Mouse (Mus musculus): ENCODE data around the gene Gpank1. TPM values are rescaled to one million over a fixed set of nuclear protein-coding genes. Genes with fewer than 3 reads are reported as not detected.
A peak's percentile ranks its signal among the peaks of the same experiment; 100 is the strongest.
"Not testable (repeated sequence)": the region's sequence is repeated elsewhere in the genome, so short reads cannot be mapped to it uniquely, and the experiment has no call there.

The Gpank1 gene
- total RNA-seq, 2 experiments from 2014 or later = 14.8 to 15.8 TPM

DNA sequence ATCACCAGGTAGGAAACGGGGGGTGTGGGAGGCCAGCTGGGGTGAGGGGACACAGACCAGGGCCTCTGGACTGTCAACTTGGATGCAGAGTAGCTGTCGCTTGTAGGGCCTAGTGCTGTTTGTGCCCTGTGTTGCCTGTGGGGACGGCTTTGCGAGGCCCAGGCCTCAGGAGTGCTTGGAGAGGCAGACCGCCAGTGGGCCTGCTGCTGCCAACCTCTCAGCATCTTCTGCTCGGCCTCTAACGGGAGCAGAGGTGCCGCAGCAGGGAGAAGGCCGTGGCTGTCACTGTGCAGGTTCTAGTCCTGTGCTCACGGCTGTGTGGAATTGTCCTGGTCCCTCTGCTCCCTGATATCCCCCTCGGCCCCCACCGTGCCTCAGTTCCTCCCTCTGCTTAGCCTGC lies 24.7 kb upstream of the Gpank1 start:
- ATAC-seq (replicated peaks; ENCODE audit: low FRiP score, poor library complexity, severe bottlenecking) = no peak

DNA sequence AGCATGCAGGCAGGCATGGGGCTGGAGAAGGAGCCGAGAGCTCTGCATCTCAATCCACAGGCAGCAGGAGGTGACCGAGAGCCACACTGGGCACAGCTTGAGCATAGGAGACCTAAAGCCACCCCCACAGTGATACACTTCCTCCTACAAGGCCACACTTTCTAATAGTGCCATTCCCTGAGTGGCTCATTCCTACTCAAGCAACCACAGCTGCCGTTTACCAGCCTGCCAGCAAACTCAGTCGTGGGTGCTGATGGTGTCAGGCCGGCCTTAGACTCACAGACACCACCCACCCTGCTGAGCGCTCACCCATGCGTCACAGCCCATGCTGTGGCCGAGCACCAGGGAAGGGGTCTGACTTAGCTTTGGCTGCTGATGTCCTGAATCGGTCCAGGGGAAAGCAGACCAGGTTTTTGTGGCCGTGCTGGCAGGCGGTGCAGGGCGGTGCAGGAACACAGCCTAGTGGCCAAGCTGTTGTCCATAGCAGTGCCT lies 24.0 kb upstream of the Gpank1 start:
- ATAC-seq (replicated peaks; ENCODE audit: low FRiP score, poor library complexity, severe bottlenecking) = no peak

DNA sequence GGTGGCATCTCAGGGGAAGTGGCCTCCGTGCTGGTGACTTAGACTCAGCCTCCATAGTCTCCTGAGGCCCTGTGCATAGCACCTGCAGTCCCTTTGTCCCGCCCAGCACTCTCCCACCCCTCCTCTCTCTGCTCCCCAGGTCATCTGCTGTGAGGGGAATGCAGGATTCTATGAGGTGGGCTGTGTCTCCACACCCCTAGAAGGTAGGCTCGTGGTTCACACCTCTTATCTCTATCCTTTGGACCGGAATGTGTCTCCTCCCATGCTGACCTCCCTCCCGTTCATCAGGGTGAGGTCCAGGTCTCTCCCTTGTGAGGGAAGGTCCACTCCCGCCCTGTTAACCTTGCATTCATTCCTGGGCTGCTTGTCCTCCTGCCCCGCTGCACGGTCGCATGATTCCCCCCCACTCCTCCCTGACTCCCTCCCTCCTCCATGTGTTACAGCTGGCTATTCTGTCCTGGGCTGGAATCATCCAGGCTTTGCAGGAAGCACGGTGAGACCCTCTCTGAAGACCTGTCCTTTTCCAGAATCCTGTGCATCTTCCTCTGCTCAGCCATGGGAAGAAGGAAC lies 21.0 kb upstream of the Gpank1 start:
- ATAC-seq (replicated peaks; ENCODE audit: low FRiP score, poor library complexity, severe bottlenecking) = no peak

DNA sequence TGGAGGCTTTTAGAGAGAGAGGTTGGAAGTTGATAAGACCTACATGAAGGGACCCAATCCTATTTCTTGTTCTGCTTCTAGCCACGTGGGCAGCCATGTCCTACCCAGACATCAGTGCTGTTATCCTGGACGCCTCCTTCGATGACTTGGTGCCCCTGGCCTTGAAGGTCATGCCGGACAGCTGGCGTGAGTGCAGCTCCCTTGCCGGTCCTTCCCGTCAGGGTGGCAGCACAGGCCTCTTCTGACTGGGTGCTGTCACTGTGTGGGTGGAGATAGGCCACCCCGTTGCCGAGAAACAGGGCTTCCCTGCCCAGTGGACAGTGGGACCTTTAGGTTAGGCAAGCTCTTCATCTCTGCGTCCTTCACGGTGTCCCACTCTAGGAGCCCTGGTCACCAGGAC lies 20.1 kb upstream of the Gpank1 start:
- ATAC-seq (replicated peaks; ENCODE audit: low FRiP score, poor library complexity, severe bottlenecking) = no peak

DNA sequence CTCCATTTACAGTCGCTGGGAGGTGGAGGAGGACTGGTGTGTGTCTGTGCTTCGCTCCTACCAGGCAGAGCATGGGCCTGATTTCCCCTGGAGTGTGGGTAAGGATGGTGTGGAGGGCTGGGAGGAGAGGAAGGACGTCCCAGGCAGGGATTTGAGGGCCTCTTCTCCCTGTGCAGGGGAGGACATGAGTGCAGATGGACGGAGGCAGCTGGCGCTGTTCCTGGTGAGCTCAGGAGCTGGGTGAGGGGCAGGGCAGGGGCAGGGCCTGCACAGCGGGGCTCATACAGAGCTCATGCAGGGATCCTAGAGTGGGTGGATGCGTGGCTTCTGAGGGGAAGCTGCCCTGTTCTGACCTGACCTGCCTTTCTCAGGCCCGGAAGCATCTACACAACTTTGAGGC lies 19.0 kb upstream of the Gpank1 start:
- ATAC-seq (replicated peaks; ENCODE audit: low FRiP score, poor library complexity, severe bottlenecking) = no peak

DNA sequence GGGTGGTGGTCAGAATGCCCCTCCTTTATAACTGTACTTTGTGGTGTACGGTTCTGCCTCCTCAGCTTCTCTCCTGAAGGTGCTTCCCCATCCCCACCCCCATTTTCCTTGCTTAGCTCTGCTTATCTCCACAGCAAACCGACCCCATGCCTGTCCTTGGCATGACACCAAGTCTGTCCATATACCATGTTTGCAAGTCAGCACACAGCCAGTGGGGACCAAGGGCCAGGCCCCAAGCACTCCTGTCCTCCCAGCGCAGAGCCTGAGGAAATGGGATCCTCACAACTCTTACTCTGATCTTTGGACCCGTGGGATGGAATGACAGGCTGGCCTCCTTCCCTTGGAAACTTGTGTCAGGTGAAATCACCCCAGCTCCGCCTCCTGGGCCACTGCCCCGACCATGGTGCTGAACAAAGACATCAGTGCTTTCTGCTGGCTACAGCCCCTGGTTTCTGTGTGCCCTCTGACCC lies 18.0 kb upstream of the Gpank1 start:
- ATAC-seq (replicated peaks; ENCODE audit: low FRiP score, poor library complexity, severe bottlenecking) = no peak

DNA sequence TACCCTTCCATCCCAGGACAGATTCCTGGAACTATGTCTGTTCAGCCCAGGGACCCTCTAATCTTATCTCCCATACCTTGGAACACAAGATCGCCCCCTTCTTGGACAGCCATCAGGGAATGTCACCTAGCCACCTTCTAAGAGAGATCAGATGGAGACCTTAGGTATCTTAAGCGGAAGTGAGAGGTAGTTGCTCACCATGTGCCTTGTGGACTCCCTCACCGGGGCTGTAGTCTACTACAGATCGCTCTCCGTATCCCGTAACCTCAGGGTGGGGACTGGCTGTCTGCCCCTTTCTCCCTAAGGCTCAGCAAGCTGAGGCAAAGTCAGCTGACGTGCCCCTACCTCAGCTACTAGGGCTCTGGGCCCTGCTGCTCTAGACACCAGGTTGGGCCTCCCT lies 17.2 kb upstream of the Gpank1 start:
- no peak for ATAC-seq (replicated peaks; ENCODE audit: low FRiP score, poor library complexity, severe bottlenecking)

DNA sequence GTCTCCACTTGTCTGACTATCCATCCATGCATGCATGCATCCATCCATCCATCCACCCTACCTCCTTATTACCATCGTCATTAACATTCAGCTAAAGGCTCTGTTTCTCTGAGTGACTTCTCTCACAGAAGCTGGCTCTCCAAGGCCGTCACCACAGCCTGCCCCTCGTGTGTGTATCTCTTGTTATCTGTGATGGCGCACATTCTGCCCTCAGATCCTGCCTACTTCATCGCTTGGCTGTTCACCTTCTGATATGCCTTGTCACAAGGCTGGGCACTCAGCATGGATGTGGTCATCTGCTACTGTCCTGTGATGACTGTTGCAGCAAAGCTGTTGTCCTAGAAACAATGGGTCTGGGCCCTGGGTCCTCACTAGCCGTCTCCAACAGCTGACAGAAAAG lies 16.5 kb upstream of the Gpank1 start:
- peak; percentile 81 for ATAC-seq (replicated peaks; ENCODE audit: low FRiP score, poor library complexity, severe bottlenecking)

DNA sequence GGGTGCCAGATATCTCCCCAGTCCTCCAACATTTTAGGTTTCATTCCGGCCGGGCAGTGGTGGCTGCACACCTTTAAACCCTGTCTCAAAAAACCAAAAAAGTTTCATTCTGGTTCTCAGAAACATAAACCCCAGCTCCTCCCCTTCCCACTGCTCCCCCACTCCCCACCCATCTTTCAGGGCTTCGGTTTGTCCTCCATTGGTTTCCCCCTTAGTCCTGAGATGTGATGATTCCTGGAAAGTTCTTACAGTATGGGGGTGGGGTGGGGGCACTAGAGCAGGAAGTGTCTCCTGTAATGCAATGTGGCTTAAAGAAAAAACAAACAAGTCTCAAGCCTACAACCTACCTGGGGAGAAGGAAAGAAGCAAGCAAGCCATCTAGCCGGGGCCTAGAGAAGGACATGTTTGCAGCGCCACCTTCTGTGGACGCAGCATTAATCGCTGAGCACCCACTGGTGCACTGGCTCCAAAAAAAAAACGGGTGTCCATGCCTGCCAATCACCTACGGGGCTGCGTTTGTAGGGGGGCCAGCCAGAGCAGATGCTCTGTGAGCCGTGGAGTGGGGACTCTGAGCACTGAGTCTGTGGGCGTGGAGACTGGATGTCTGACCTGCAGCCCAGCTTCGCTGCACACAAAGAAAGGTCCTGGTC lies 15.4 kb upstream of the Gpank1 start:
- ATAC-seq (replicated peaks; ENCODE audit: low FRiP score, poor library complexity, severe bottlenecking) = peak; percentile 54

DNA sequence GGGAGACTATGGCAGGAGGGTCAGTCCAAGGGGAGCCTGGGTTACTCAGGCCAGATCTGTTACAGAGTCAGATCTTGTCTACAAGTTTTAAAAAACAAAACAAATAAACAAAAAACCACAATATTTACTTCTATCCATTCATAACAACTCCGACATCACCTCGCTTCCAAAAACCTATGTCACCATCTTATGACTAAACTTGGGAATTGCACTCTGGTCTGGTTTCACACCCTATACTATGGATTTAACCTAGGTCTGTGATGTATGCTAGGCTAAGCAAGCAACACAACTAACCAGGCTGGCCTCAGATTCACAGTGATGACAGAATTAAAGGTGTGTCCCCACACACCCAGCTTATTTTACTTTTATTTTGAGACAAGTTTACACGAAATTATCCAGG lies 14.7 kb upstream of the Gpank1 start:
- no peak for ATAC-seq (replicated peaks; ENCODE audit: low FRiP score, poor library complexity, severe bottlenecking)

DNA sequence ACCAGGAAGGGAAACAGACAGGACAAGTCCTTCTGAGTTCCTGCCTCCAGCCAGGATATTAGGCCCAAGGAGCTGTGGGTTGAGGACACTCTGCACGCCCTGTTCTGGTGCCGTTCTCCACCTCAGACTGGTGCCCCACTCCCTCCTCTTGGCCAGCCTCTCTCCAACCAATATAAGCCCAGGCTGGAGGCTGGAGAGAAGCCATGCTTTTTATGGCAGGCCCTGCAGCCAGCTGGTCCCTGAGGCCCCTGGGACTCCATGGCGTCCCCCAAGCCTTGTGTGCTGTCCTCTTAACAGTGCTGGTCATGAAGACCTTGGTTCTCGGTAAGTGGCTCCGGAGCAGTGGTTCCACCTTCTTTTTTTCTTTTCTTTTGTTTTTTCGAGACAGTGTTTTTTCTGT lies 13.2 kb upstream of the Gpank1 start, which contains the start of gene Ly6g5c:
Gene Ly6g5c (plus strand): TSS at position 183 of the 400 bp plus-strand sequence.
- no peak for ATAC-seq (replicated peaks; ENCODE audit: low FRiP score, poor library complexity, severe bottlenecking)

DNA sequence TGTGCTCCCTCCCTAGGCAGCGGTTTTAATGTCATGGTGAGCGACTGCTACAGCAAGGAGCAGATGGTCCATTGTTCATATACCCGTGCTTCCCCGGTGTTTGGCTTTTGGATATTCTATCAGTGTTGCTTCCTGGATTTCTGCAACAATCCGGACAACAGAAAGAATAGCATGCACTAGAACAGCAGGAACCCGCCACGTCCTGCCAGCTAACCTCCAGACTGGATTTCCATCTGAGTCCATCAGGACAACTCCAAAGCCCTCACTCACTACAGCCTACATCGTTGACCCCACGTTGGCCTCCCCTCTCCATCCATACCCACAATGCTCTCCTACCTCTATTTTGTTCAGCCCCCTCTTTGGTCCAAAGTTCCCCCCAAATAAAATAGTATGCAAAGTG lies 9.5 kb upstream of the Gpank1 start:
- ATAC-seq (replicated peaks; ENCODE audit: low FRiP score, poor library complexity, severe bottlenecking) = no peak

DNA sequence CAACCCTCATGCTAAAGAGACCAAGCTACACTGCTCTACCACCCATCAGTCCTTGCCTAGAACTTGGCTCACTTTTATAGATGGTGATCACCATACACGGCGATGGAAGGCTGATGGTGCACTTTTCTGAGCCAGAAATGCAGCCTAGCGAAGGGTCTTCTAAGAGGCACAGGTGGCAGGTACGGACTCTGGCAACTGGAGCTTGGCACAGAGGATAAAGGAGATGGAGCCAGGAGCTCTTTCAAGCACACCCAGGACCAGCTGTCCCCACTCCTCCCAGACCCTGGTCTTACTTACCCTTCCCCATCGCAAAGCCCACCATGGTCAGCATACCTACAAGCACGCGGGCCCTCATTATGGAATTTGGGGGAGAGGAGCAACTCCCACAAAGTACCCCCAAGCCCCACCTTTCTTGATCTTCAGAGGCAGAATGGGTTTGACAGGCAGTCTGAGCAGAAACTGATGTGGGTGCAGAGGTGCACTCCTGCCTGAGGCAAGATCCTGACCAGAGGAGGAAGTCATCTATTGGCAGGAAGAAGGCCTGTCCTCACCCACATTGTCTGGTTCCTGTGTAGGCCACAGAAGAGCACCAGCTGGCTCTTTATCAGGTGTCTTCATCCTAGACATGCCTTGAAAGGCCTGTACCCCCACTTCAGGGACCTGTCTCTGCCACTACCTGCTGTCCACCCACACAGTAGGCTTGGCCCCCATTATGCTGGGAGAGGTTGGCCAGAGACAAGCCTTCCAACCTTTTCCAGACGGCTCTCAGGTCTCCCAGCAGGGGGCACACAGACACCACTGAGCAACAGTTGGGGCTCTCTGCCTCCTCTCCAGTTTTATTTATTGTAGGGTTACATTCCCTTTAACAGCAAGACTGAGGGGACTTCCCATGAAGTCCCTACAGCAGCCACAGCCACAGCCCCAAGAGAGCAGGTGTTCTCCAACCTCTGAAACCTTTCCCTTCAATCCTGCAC lies 5.9 kb upstream of the Gpank1 start, which contains the start of gene Ly6g5b:
Gene Ly6g5b (minus strand): TSS at position 383 of the 974 bp plus-strand sequence.
- ATAC-seq (replicated peaks; ENCODE audit: low FRiP score, poor library complexity, severe bottlenecking) = peak; percentile 58

DNA sequence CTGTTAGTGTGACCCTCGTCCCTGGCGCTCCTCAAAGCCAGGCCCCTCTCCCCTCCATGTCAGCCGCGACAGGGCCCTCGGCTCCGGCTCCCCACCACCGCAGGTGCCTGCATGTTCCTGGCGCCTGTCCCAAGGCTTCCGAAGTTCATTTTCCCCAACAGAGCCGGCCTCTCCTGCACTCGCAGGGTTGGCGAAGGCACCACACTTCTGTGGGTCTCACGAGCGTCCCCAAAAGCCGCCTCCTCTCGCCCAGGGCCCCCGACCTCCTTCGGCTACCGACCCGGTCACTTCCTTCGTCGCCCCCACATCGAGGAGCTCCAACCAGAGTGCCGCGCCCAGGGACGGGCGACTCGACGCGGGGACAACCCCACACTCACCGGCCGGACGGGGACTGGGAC lies 511 bp upstream of the Gpank1 start:
- peak; percentile 22 for ATAC-seq (replicated peaks; ENCODE audit: low FRiP score, poor library complexity, severe bottlenecking)

DNA sequence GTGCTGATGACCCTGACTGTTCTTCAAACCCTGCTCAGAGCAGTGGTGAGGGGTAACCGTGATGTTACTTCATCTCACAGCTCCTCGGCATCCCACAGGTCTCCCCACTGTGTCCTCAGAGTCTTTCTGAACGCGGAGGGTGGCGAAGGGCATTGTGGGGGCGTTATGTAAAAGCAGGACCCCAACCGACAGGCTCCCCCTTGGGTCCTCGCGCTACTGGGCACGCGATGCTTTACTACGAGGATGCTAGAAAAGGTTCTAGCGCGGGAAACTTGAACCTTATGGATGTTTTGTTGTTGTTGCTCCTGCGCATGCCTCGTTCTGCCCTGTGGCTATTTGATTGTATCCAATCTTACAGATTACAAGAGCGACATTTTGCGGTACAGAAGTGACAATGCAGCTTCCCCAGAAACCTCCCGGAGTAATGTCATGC lies 632 bp downstream of the Gpank1 start, which contains the start of gene Csnk2b:
Gene Csnk2b (minus strand): TSS at position 183 of the 433 bp plus-strand sequence.
- no peak for ATAC-seq (replicated peaks; ENCODE audit: low FRiP score, poor library complexity, severe bottlenecking)

DNA sequence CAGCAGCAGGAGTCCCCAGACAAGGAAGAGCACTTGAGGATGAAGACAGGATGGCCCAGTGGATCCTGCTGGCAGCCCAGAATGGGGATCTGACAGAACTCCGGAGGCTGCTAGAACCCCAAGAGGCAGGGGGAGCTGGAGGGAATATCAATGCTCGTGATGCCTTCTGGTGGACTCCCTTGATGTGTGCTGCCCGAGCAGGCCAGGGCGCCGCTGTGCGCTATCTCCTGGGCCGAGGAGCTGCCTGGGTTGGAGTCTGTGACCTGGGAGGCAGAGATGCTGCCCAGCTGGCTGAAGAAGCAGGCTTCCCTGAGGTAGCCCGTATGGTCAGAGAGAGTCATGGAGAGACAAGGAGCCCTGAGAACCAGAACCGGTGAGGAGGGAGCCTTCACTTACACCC lies 2.0 kb downstream of the Gpank1 start:
- not testable (repeated sequence) for ATAC-seq (replicated peaks; ENCODE audit: low FRiP score, poor library complexity, severe bottlenecking)

DNA sequence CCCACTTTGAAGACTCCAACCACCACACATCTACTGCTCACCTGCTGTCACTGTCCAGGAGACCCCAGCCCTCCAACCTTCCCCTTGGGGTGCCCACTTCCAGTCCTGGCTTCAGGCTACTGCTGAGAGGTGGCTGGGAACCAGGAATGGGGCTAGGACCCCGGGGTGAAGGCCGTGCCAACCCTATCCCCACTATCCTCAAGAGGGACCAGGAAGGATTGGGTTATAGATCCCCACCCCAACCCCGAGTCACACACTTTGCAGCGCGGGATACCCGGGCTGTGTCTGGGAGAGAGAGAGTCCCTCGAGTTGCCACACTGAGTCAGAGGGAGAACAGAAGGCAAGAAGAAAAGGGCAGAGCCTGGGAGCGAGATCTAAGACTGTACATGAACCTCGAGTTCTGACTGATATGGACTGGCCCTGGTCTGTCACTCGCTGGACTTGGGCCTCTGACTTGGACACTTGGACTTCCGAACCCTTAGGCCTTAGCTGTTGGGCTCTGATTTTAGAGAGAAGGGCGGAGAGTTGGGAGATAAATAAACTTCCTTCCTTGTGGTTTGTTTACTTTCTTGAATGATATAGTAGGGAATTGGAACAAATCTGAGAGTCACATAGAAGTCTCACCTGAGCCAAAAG lies 3.1 kb downstream of the Gpank1 start:
- not testable (repeated sequence) for ATAC-seq (replicated peaks; ENCODE audit: low FRiP score, poor library complexity, severe bottlenecking)

DNA sequence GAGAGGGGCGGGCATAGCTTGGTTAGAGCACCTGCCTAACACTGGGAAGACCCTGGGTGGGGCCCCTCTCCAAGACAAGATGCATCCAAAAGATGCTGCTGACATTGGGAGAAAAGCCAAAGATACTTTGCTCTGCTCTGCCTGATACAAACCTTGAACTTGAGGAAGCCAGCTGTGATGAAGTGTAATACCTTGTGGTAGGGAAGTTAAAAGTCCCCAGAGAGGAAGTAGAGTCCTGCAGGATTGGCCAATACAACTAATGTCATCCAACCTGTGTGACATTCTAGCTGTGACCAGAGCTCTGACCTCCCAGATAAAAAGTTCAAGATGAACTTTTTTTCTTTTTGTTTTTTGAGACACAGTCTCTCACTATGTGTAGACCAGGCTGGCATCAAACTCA lies 3.8 kb downstream of the Gpank1 start:
- ATAC-seq (replicated peaks; ENCODE audit: low FRiP score, poor library complexity, severe bottlenecking) = no peak

DNA sequence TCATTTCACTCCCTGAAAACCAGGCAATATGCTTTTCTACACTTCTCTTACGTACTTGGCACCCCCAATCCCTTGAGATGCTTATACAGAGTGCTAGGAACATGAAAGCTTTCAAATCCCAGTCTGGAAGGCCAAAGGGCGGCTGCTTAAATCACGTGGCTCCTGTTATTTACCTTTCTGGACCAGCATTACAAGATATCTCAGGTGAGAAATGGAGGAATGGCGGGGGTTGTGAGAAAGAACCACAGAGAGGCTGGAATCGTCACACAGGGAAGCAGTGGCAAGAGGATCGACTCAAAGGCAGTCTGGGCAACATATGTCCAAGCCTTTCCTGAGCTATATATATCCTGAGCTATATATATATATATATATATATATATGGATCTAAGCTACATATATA lies 4.3 kb downstream of the Gpank1 start:
- no peak for ATAC-seq (replicated peaks; ENCODE audit: low FRiP score, poor library complexity, severe bottlenecking)

DNA sequence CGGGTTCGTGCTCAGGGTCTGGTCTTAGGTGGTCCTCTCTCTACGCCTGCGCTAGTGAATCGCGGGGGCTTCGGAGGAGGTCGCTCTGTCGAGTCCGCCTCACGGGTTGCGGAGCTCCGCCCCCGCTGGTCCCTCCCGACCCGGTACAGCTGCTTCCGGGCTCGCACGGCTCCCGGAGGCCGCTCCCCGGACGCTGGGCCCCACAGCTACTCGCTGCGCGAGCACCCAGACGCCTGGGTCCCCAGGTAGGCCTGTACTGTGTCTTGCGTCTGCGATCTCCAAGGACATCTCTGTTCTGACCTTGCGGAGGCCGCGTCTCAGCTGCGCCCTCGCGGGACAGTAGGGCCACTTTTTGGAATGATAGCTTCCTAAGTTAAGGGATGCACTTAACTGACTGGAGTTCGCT lies 5.0 kb downstream of the Gpank1 start, which contains the start of gene D17H6S53E:
Gene D17H6S53E (plus strand): TSS at position 168 of the 406 bp plus-strand sequence.
- ATAC-seq (replicated peaks; ENCODE audit: low FRiP score, poor library complexity, severe bottlenecking) = peak; percentile 73

All from erythroblast, adult 5-6 weeks (primary cell).